Mouse (Mus musculus) left cerebral cortex, postnatal 36 days (tissue): ENCODE data around the gene 4933400A11Rik. TPM values are rescaled to one million over a fixed set of nuclear protein-coding genes. Genes with fewer than 3 reads are reported as not detected.

Experiments used
- DNase-seq, 2 experiments: peaks; one replicate each; pipeline ENCODE4 v3.0.0; 2021 to 2022; ENCODE audit warnings: low spot score in 2 of 2, mixed read lengths in 1 of 2
- intact Hi-C: fragments of 180-260 bp; cut with DNase I; formaldehyde crosslinking; loops from one replicate; pipeline ENCODE4 v1.15.1; 2025
- total RNA-seq, 2 experiments: library from RNA; stranded (reverse); gene quantifications; 2 replicates each; pipeline ENCODE4 v1.2.3; 2021

4933400A11Rik gene
- not detected for total RNA-seq

GRCm38 (mm10) chrX:169779535-169779934, at the start of gene 4933400A11Rik:
Gene 4933400A11Rik, minus strand, starts transcription at chrX:169779635.
- intact Hi-C loops = no loop called here

GRCm38 (mm10) chrX:169828136-169828535, 48.7 kb upstream of the 4933400A11Rik start:
- intact Hi-C loops = no loop called here
- DNase-seq = no peak

More at GRCm38 (mm10) chrX:169779535-169779934, at the start of gene 4933400A11Rik:
- no peak for DNase-seq

GRCm38 (mm10) chrX:169827720-169828119, 48.3 kb upstream of the 4933400A11Rik start:
- intact Hi-C loops = no loop called here
- DNase-seq = no peak

GRCm38 (mm10) chrX:169826947-169827346, 47.5 kb upstream of the 4933400A11Rik start:
- DNase-seq = peak; percentile 14 to 19
- intact Hi-C loops = no loop called here

GRCm38 (mm10) chrX:169813673-169814072, 34.2 kb upstream of the 4933400A11Rik start:
- no peak for DNase-seq
- intact Hi-C loops = no loop called here

- no peak for DNase-seq
- intact Hi-C loops = no loop called here
These were observed 32.3 kb upstream of the 4933400A11Rik start for GRCm38 (mm10) chrX:169811783-169812182.

- no peak for DNase-seq
- intact Hi-C loops = no loop called here
These were observed 31.9 kb upstream of the 4933400A11Rik start for GRCm38 (mm10) chrX:169811318-169811717.

GRCm38 (mm10) chrX:169807744-169808143, 28.3 kb upstream of the 4933400A11Rik start:
- no peak for DNase-seq
- intact Hi-C loops = no loop called here

GRCm38 (mm10) chrX:169805791-169806190, 26.4 kb upstream of the 4933400A11Rik start:
- DNase-seq = no peak
- intact Hi-C loops = no loop called here

GRCm38 (mm10) chrX:169800238-169800637, 20.8 kb upstream of the 4933400A11Rik start:
- intact Hi-C loops = no loop called here
- no peak for DNase-seq

GRCm38 (mm10) chrX:169798987-169799680, 19.7 kb upstream of the 4933400A11Rik start:
- intact Hi-C loops = loop anchor here (5.0 to 10.0 kb wide), 3 partner anchors 83 to 464 kb away; no protein-coding TSS in a partner anchor
- DNase-seq = no peak

GRCm38 (mm10) chrX:169797148-169797547, 17.7 kb upstream of the 4933400A11Rik start:
- no peak for DNase-seq
- intact Hi-C loops = loop anchor here (5.0 to 10.0 kb wide), 3 partner anchors 85 to 462 kb away; no protein-coding TSS in a partner anchor

- DNase-seq = no peak
- intact Hi-C loops = loop anchor here (5.0 to 10.0 kb wide), 3 partner anchors 87 to 460 kb away; no protein-coding TSS in a partner anchor
These were observed 15.4 kb upstream of the 4933400A11Rik start for GRCm38 (mm10) chrX:169794831-169795311.

- DNase-seq = no peak
- intact Hi-C loops = loop anchor here (10.0 kb wide), 1 partner anchor 460 kb away; no protein-coding TSS in a partner anchor
These were observed 15.0 kb upstream of the 4933400A11Rik start for GRCm38 (mm10) chrX:169794421-169794820.

GRCm38 (mm10) chrX:169792879-169793278, 13.4 kb upstream of the 4933400A11Rik start:
- intact Hi-C loops = loop anchor here (10.0 kb wide), 1 partner anchor 458 kb away; no protein-coding TSS in a partner anchor
- no peak for DNase-seq

- intact Hi-C loops = loop anchor here (10.0 kb wide), 1 partner anchor 455 kb away; no protein-coding TSS in a partner anchor
- no peak for DNase-seq
These were observed 10.3 kb upstream of the 4933400A11Rik start for GRCm38 (mm10) chrX:169789702-169790101.

GRCm38 (mm10) chrX:169758001-169758400, 21.4 kb downstream of the 4933400A11Rik start:
- intact Hi-C loops = no loop called here
- no peak for DNase-seq

- intact Hi-C loops = no loop called here
- DNase-seq = no peak
These were observed 44.0 kb downstream of the 4933400A11Rik start for GRCm38 (mm10) chrX:169735387-169735969.
